Mouse (Mus musculus): ENCODE data around the gene Gatad2a. TPM values are rescaled to one million over a fixed set of nuclear protein-coding genes. Genes with fewer than 3 reads are reported as not detected.

Gene Gatad2a
- polyA plus RNA-seq, 1 experiment from 2014 or later: 52.9 TPM

DNA sequence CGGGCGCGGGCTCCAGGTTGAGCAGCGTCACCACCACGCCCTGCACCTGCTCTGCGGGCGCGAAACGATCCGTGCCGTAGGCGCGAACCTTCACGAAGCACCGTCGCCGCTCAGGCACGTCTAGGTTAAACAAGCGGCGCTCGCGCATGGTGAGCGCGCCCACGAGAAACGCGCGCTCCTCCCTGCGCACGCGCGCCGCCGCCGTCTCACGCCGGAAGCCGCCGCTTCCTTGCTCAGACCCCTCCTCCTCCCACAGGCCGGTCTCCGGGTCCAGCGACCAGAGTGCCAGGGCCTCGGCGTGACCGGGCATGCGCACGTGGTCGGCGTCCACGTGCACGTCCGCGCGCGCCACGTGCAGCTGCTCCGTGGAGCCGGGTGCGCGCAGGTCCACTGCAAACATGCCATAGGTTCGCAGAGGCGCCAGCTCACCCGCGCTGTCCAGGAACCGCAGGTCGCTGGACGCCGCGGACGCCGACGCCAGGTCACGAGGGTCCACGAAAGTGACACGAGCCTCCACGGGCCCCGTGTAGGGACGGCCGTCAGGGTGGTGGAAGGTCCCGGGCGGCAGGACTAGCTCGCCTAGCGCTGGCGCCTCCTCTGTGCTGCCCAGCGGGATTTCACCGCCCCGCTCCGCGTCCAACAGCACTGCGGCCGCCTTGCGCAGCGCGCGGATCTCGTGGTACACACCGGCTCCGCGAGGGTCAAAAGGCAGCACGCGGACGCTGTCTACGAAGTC, 114.0 kb downstream of the Gatad2a start:
- Histone ChIP-seq H3K27ac (ENCODE audit: low read depth, low read length) (no peak overlapping the region), H3K27me3 (ENCODE audit: control insufficient read depth, insufficient read depth, low read length) (peaks cover 90% of the 10 kb centered on the region), H3K4me1 (ENCODE audit: control insufficient read depth, insufficient read depth, low read length) (peaks cover 11% of the 10 kb centered on the region), H3K9ac (ENCODE audit: low read depth, low read length) (0 out of 2 replicates have a peak overlapping the region, but pooled peaks have one; percentile 44), H3K4me3 (ENCODE audit: low read depth, low read length) (peak overlapping the region; percentile 39), H3K9me3 (replicated peaks; ENCODE audit: control insufficient read depth, low read length) (no peaks in the 10 kb centered on the region), H3K36me3 (ENCODE audit: control insufficient read depth, insufficient read depth, low read length) (no peaks in the 10 kb centered on the region), H3K4me2 (peak overlapping the region; percentile 64)
- no peak for ATAC-seq (replicated peaks; ENCODE audit: insufficient number of reproducible peaks, low FRiP score, low TSS enrichment)
- 10% methylated on average over 98 of the region's 103 CpGs for WGBS (ENCODE audit: insufficient replicate concordance)

DNA sequence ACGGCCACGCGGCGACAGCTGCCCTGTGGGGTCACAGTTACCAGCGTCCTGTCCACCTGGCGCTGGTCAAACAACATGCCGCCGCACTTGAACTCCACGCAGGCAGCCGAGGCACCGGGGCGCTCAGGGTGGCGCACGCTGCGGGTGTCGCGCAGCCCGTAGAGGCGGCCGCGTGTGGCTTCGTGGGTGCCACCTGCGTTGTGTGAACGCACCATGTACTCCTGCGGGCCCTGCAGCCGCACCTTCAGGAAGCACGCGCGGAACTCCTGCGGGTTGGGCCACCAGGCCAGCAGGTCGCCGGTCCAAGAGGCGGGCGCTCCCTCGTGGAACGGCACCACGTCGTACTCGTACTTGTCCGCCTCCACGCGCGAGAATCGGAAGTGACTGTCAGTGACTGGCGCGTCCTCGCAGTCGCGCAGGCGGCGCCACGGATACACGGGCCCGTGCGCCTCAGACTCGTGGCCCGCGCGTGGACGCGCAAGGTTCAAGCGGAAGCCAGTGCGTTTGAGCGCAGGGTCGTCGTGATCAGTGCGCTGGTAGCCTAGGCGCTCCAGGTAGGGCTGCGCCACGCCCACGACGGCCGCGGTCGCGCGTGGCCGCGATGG, 114.8 kb downstream of the Gatad2a start:
- WGBS (ENCODE audit: insufficient replicate concordance): 16% methylated on average over 78 of the region's 79 CpGs
- H3K27me3 ChIP-seq (ENCODE audit: control insufficient read depth, insufficient read depth, low read length): peaks cover 85% of the 10 kb centered on the region
- H3K9ac ChIP-seq (ENCODE audit: low read depth, low read length): 0 out of 2 replicates have a peak overlapping the region, but pooled peaks have one; percentile 44
- peak overlapping the region; percentile 64 for H3K4me2 ChIP-seq
- H3K4me3 ChIP-seq (ENCODE audit: low read depth, low read length): peak overlapping the region; percentile 39
- no peak overlapping the region for H3K27ac ChIP-seq (ENCODE audit: low read depth, low read length)
- H3K36me3 ChIP-seq (ENCODE audit: control insufficient read depth, insufficient read depth, low read length): no peaks in the 10 kb centered on the region
- peaks cover 11% of the 10 kb centered on the region; the same call in 1 of the 2 replicates for H3K4me1 ChIP-seq (ENCODE audit: control insufficient read depth, insufficient read depth, low read length)
- ATAC-seq (replicated peaks; ENCODE audit: insufficient number of reproducible peaks, low FRiP score, low TSS enrichment): no peak
- H3K9me3 ChIP-seq (replicated peaks; ENCODE audit: control insufficient read depth, low read length): no peaks in the 10 kb centered on the region

DNA sequence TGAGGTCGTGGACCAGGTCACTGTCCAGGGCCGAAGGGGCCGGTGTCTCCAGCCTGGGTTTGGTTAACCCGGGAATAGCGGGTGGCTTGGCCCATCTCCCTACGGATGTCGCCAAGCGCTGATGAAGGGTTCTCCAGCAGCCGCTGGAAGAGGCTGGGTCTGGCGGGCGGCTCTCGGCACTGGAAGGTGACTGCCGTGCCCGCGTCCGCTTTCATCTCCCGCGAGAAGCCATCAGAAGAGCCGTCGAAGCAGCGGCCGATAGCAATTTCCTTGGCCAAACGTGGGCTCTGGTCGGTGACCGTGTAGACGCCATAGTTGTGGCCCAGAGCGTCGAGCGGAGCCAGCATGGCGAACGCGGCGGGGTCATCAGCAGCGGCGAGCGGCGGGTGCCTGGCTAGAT, 115.3 kb downstream of the Gatad2a start:
- H3K27me3 ChIP-seq (ENCODE audit: control insufficient read depth, insufficient read depth, low read length): peaks cover 80% of the 10 kb centered on the region
- 9% methylated on average over 37 of the region's 37 CpGs for WGBS (ENCODE audit: insufficient replicate concordance)
- no peaks in the 10 kb centered on the region for H3K36me3 ChIP-seq (ENCODE audit: control insufficient read depth, insufficient read depth, low read length)
- ATAC-seq (replicated peaks; ENCODE audit: insufficient number of reproducible peaks, low FRiP score, low TSS enrichment): no peak
- H3K27ac ChIP-seq (ENCODE audit: low read depth, low read length): no peak overlapping the region
- H3K4me3 ChIP-seq (ENCODE audit: low read depth, low read length): peak overlapping the region; percentile 39; the same call in 1 of the 2 replicates
- H3K9me3 ChIP-seq (replicated peaks; ENCODE audit: control insufficient read depth, low read length): no peaks in the 10 kb centered on the region
- peak overlapping the region; percentile 64 for H3K4me2 ChIP-seq
- H3K9ac ChIP-seq (ENCODE audit: low read depth, low read length): no peak overlapping the region
- H3K4me1 ChIP-seq (ENCODE audit: control insufficient read depth, insufficient read depth, low read length): peaks cover 9% of the 10 kb centered on the region; the same call in 1 of the 2 replicates

DNA sequence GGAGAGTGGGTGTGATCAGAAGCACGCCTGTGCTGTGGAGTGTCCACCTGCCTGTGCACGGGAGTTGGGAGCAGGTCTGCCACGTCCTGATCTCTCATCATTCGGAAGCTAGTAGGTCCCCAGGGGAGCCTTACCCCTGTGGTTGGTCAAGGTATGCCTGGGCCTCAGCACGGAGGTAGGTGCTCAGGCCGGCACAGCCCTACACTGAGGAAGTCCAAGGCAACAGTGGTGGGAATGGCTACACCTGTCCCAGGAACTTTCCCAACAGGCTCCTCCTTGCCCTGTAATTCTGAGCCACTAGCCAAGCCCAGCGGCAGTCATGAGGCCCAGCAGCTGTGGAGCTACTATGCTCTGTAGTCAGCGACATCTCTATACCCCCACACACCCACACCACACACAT, 116.5 kb downstream of the Gatad2a start:
- no peaks in the 10 kb centered on the region for H3K36me3 ChIP-seq (ENCODE audit: control insufficient read depth, insufficient read depth, low read length)
- H3K27ac ChIP-seq (ENCODE audit: low read depth, low read length): no peak overlapping the region
- H3K4me1 ChIP-seq (ENCODE audit: control insufficient read depth, insufficient read depth, low read length): peaks cover 9% of the 10 kb centered on the region; the same call in 1 of the 2 replicates
- H3K27me3 ChIP-seq (ENCODE audit: control insufficient read depth, insufficient read depth, low read length): peaks cover 70% of the 10 kb centered on the region
- H3K9me3 ChIP-seq (replicated peaks; ENCODE audit: control insufficient read depth, low read length): no peaks in the 10 kb centered on the region
- H3K4me3 ChIP-seq (ENCODE audit: low read depth, low read length): no peak overlapping the region
- ATAC-seq (replicated peaks; ENCODE audit: insufficient number of reproducible peaks, low FRiP score, low TSS enrichment): no peak
- H3K9ac ChIP-seq (ENCODE audit: low read depth, low read length): no peak overlapping the region
- no peak overlapping the region for H3K4me2 ChIP-seq
- WGBS (ENCODE audit: insufficient replicate concordance): 49% methylated on average over 8 of the region's 8 CpGs

- Histone ChIP-seq H3K36me3 (ENCODE audit: control insufficient read depth, insufficient read depth, low read length) (no peaks in the 10 kb centered on the region), H3K4me1 (ENCODE audit: control insufficient read depth, insufficient read depth, low read length) (peaks cover 9% of the 10 kb centered on the region; the same call in 1 of the 2 replicates), H3K9me3 (replicated peaks; ENCODE audit: control insufficient read depth, low read length) (no peaks in the 10 kb centered on the region), H3K4me2 (no peak overlapping the region), H3K9ac (ENCODE audit: low read depth, low read length) (no peak overlapping the region), H3K27ac (ENCODE audit: low read depth, low read length) (no peak overlapping the region), H3K4me3 (ENCODE audit: low read depth, low read length) (no peak overlapping the region), H3K27me3 (ENCODE audit: control insufficient read depth, insufficient read depth, low read length) (peaks cover 59% of the 10 kb centered on the region)
- 60% methylated on average over 3 of the region's 3 CpGs for WGBS (ENCODE audit: insufficient replicate concordance)
- no peak for ATAC-seq (replicated peaks; ENCODE audit: insufficient number of reproducible peaks, low FRiP score, low TSS enrichment)
Measured at GRCm38 (mm10) chr8:69877992-69878391, 118.2 kb downstream of the Gatad2a start.

- H3K27me3 ChIP-seq (ENCODE audit: control insufficient read depth, insufficient read depth, low read length): peaks cover 54% of the 10 kb centered on the region
- no peak overlapping the region for H3K4me3 ChIP-seq (ENCODE audit: low read depth, low read length)
- peaks cover 9% of the 10 kb centered on the region; the same call in 1 of the 2 replicates for H3K4me1 ChIP-seq (ENCODE audit: control insufficient read depth, insufficient read depth, low read length)
- H3K4me2 ChIP-seq: no peak overlapping the region
- no peak overlapping the region for H3K9ac ChIP-seq (ENCODE audit: low read depth, low read length)
- no peak overlapping the region for H3K27ac ChIP-seq (ENCODE audit: low read depth, low read length)
- no peak for ATAC-seq (replicated peaks; ENCODE audit: insufficient number of reproducible peaks, low FRiP score, low TSS enrichment)
- H3K36me3 ChIP-seq (ENCODE audit: control insufficient read depth, insufficient read depth, low read length): no peaks in the 10 kb centered on the region
- H3K9me3 ChIP-seq (replicated peaks; ENCODE audit: control insufficient read depth, low read length): no peaks in the 10 kb centered on the region
- 88% methylated on average over 4 of the region's 4 CpGs for WGBS (ENCODE audit: insufficient replicate concordance)
Measured at GRCm38 (mm10) chr8:69877396-69877795, 118.8 kb downstream of the Gatad2a start.

- no peaks in the 10 kb centered on the region for H3K36me3 ChIP-seq (ENCODE audit: control insufficient read depth, insufficient read depth, low read length)
- H3K9ac ChIP-seq (ENCODE audit: low read depth, low read length): no peak overlapping the region
- H3K4me3 ChIP-seq (ENCODE audit: low read depth, low read length): no peak overlapping the region
- no peak overlapping the region for H3K27ac ChIP-seq (ENCODE audit: low read depth, low read length)
- no peaks in the 10 kb centered on the region for H3K9me3 ChIP-seq (replicated peaks; ENCODE audit: control insufficient read depth, low read length)
- 65% methylated on average over 10 of the region's 10 CpGs for WGBS (ENCODE audit: insufficient replicate concordance)
- no peak overlapping the region for H3K4me2 ChIP-seq
- H3K4me1 ChIP-seq (ENCODE audit: control insufficient read depth, insufficient read depth, low read length): peaks cover 9% of the 10 kb centered on the region; the same call in 1 of the 2 replicates
- no peak for ATAC-seq (replicated peaks; ENCODE audit: insufficient number of reproducible peaks, low FRiP score, low TSS enrichment)
- peaks cover 51% of the 10 kb centered on the region for H3K27me3 ChIP-seq (ENCODE audit: control insufficient read depth, insufficient read depth, low read length)
Measured at GRCm38 (mm10) chr8:69876967-69877366, 119.2 kb downstream of the Gatad2a start.

DNA sequence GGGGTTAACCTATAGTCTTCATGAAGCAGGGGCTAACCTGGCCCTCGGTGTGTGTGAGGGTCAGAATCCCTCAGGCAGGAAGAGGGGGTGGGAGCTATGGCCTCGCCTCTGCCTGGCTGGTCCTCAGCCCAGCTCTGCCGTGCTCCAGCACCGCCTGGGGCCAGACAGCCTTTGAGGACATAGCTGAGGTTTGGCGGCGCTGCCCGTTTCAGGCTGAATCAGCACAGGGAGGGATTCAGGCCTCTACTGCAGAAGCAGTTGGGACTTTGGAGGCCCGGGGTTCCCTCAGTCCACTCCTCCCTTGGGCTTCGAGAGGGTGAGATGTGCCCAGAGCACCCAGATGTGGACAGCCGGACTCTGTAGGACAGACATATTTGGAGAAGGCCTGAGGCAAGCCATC, 120.1 kb downstream of the Gatad2a start:
- Histone ChIP-seq H3K4me3 (ENCODE audit: low read depth, low read length) (no peak overlapping the region), H3K27ac (ENCODE audit: low read depth, low read length) (no peak overlapping the region), H3K9me3 (replicated peaks; ENCODE audit: control insufficient read depth, low read length) (no peaks in the 10 kb centered on the region), H3K27me3 (ENCODE audit: control insufficient read depth, insufficient read depth, low read length) (peaks cover 47% of the 10 kb centered on the region), H3K9ac (ENCODE audit: low read depth, low read length) (no peak overlapping the region), H3K36me3 (ENCODE audit: control insufficient read depth, insufficient read depth, low read length) (no peaks in the 10 kb centered on the region), H3K4me1 (ENCODE audit: control insufficient read depth, insufficient read depth, low read length) (peaks cover 2% of the 10 kb centered on the region; the same call in 1 of the 2 replicates), H3K4me2 (no peak overlapping the region)
- no peak for ATAC-seq (replicated peaks; ENCODE audit: insufficient number of reproducible peaks, low FRiP score, low TSS enrichment)
- 42% methylated on average over 10 of the region's 10 CpGs for WGBS (ENCODE audit: insufficient replicate concordance)

All from heart, embryonic 11.5 days (tissue).